Mouse (Mus musculus): Measurements from ENCODE around the gene Mapk1ip1l. TPM values are rescaled to one million over a fixed set of nuclear protein-coding genes. Genes with fewer than 3 reads are reported as not detected.

The Mapk1ip1l gene
- polyA plus RNA-seq, 1 experiment = 42.8 TPM

GRCm38 (mm10) chr14:47361899-47362298, 63.8 kb downstream of the Mapk1ip1l start:
- Histone ChIP-seq H3K4me3 (ENCODE audit: insufficient read depth, poor library complexity, severe bottlenecking) (no peak overlapping the region), H3K79me2 (ENCODE audit: control insufficient read depth, insufficient read depth) (no peaks in the 10 kb centered on the region), H3K79me3 (ENCODE audit: low read depth) (no peaks in the 10 kb centered on the region), H3ac (ENCODE audit: control insufficient read depth, insufficient read length, low read depth) (no peak overlapping the region), H3K27me3 (ENCODE audit: control insufficient read depth, insufficient read depth, insufficient read length) (no peaks in the 10 kb centered on the region), H3K36me3 (ENCODE audit: control insufficient read depth, insufficient read depth) (no peaks in the 10 kb centered on the region)
- TF ChIP-seq CTCF (IDR thresholded peaks at IDR 0.05; ENCODE audit: control insufficient read depth, insufficient read depth, insufficient read length) (no peak), MYOG (IDR thresholded peaks at IDR 0.05; ENCODE audit: control insufficient read depth, extremely low read depth, insufficient read length) (no peak), MYOD1 (IDR thresholded peaks at IDR 0.05; ENCODE audit: control insufficient read depth, insufficient read length, low read depth) (no peak), MAX (IDR thresholded peaks at IDR 0.05) (no peak), FOSL1 (IDR thresholded peaks at IDR 0.05; ENCODE audit: insufficient read depth, low read length, poor library complexity, severe bottlenecking) (no peak), USF1 (IDR thresholded peaks at IDR 0.05; ENCODE audit: low read depth) (no peak), CEBPB (IDR thresholded peaks at IDR 0.05; ENCODE audit: low read depth) (no peak)

- no peak overlapping the region for H3K4me3 ChIP-seq (ENCODE audit: insufficient read depth, poor library complexity, severe bottlenecking)
- no peaks in the 10 kb centered on the region for H3K36me3 ChIP-seq (ENCODE audit: control insufficient read depth, insufficient read depth)
- H3K27me3 ChIP-seq (ENCODE audit: control insufficient read depth, insufficient read depth, insufficient read length) = no peaks in the 10 kb centered on the region
- no peaks in the 10 kb centered on the region for H3K79me3 ChIP-seq (ENCODE audit: low read depth)
- H3K79me2 ChIP-seq (ENCODE audit: control insufficient read depth, insufficient read depth) = no peaks in the 10 kb centered on the region
- TF ChIP-seq MAX (IDR thresholded peaks at IDR 0.05) = no peak
- TF ChIP-seq CEBPB (IDR thresholded peaks at IDR 0.05; ENCODE audit: low read depth) = no peak
- no peak for TF ChIP-seq MYOG (IDR thresholded peaks at IDR 0.05; ENCODE audit: control insufficient read depth, extremely low read depth, insufficient read length)
- no peak for TF ChIP-seq USF1 (IDR thresholded peaks at IDR 0.05; ENCODE audit: low read depth)
- TF ChIP-seq CTCF (IDR thresholded peaks at IDR 0.05; ENCODE audit: control insufficient read depth, insufficient read depth, insufficient read length) = no peak
- TF ChIP-seq MYOD1 (IDR thresholded peaks at IDR 0.05; ENCODE audit: control insufficient read depth, insufficient read length, low read depth) = no peak
- no peak for TF ChIP-seq FOSL1 (IDR thresholded peaks at IDR 0.05; ENCODE audit: insufficient read depth, low read length, poor library complexity, severe bottlenecking)
- no peak overlapping the region for H3ac ChIP-seq (ENCODE audit: control insufficient read depth, insufficient read length, low read depth)
Observed at GRCm38 (mm10) chr14:47364742-47365449, 66.8 kb downstream of the Mapk1ip1l start.

- Histone ChIP-seq H3ac (ENCODE audit: control insufficient read depth, insufficient read length, low read depth) (no peak overlapping the region), H3K79me3 (ENCODE audit: low read depth) (no peaks in the 10 kb centered on the region), H3K27me3 (ENCODE audit: control insufficient read depth, insufficient read depth, insufficient read length) (no peaks in the 10 kb centered on the region), H3K4me3 (ENCODE audit: insufficient read depth, poor library complexity, severe bottlenecking) (no peak overlapping the region), H3K79me2 (ENCODE audit: control insufficient read depth, insufficient read depth) (no peaks in the 10 kb centered on the region), H3K36me3 (ENCODE audit: control insufficient read depth, insufficient read depth) (no peaks in the 10 kb centered on the region)
- TF ChIP-seq USF1 (IDR thresholded peaks at IDR 0.05; ENCODE audit: low read depth) (no peak), MAX (IDR thresholded peaks at IDR 0.05) (no peak), CEBPB (IDR thresholded peaks at IDR 0.05; ENCODE audit: low read depth) (no peak), MYOG (IDR thresholded peaks at IDR 0.05; ENCODE audit: control insufficient read depth, extremely low read depth, insufficient read length) (no peak), FOSL1 (IDR thresholded peaks at IDR 0.05; ENCODE audit: insufficient read depth, low read length, poor library complexity, severe bottlenecking) (no peak), CTCF (IDR thresholded peaks at IDR 0.05; ENCODE audit: control insufficient read depth, insufficient read depth, insufficient read length) (no peak), MYOD1 (IDR thresholded peaks at IDR 0.05; ENCODE audit: control insufficient read depth, insufficient read length, low read depth) (no peak)
Observed at GRCm38 (mm10) chr14:47366881-47367321, 68.8 kb downstream of the Mapk1ip1l start.

GRCm38 (mm10) chr14:47367461-47367860, 69.4 kb downstream of the Mapk1ip1l start, which contains the start of gene Lgals3:
TSS of gene Lgals3 (plus strand) at chr14:47367751.
- Histone ChIP-seq H3K4me3 (ENCODE audit: insufficient read depth, poor library complexity, severe bottlenecking) (no peak within 1 kb of the TSS), H3K27me3 (ENCODE audit: control insufficient read depth, insufficient read depth, insufficient read length) (no peaks in the 10 kb centered on the region), H3ac (ENCODE audit: control insufficient read depth, insufficient read length, low read depth) (no peak within 1 kb of the TSS), H3K79me2 (ENCODE audit: control insufficient read depth, insufficient read depth) (no peaks in the 10 kb centered on the region), H3K36me3 (ENCODE audit: control insufficient read depth, insufficient read depth) (no peaks in the 10 kb centered on the region), H3K79me3 (ENCODE audit: low read depth) (no peaks in the 10 kb centered on the region)
- no peak for TF ChIP-seq MYOD1 (IDR thresholded peaks at IDR 0.05; ENCODE audit: control insufficient read depth, insufficient read length, low read depth)
- TF ChIP-seq MYOG (IDR thresholded peaks at IDR 0.05; ENCODE audit: control insufficient read depth, extremely low read depth, insufficient read length) = no peak
- no peak for TF ChIP-seq CTCF (IDR thresholded peaks at IDR 0.05; ENCODE audit: control insufficient read depth, insufficient read depth, insufficient read length)
- no peak for TF ChIP-seq USF1 (IDR thresholded peaks at IDR 0.05; ENCODE audit: low read depth)
- TF ChIP-seq FOSL1 (IDR thresholded peaks at IDR 0.05; ENCODE audit: insufficient read depth, low read length, poor library complexity, severe bottlenecking) = no peak
- no peak for TF ChIP-seq MAX (IDR thresholded peaks at IDR 0.05)
- no peak for TF ChIP-seq CEBPB (IDR thresholded peaks at IDR 0.05; ENCODE audit: low read depth)

- Histone ChIP-seq H3K79me3 (ENCODE audit: low read depth) (peaks cover 6% of the 10 kb centered on the region), H3K79me2 (ENCODE audit: control insufficient read depth, insufficient read depth) (peaks cover 15% of the 10 kb centered on the region), H3K4me3 (ENCODE audit: insufficient read depth, poor library complexity, severe bottlenecking) (no peak overlapping the region), H3K36me3 (ENCODE audit: control insufficient read depth, insufficient read depth) (no peaks in the 10 kb centered on the region), H3ac (ENCODE audit: control insufficient read depth, insufficient read length, low read depth) (no peak overlapping the region), H3K27me3 (ENCODE audit: control insufficient read depth, insufficient read depth, insufficient read length) (no peaks in the 10 kb centered on the region)
- TF ChIP-seq USF1 (IDR thresholded peaks at IDR 0.05; ENCODE audit: low read depth) (no peak), MYOG (IDR thresholded peaks at IDR 0.05; ENCODE audit: control insufficient read depth, extremely low read depth, insufficient read length) (no peak), CEBPB (IDR thresholded peaks at IDR 0.05; ENCODE audit: low read depth) (no peak)
Observed at GRCm38 (mm10) chr14:47369741-47370140, 71.7 kb downstream of the Mapk1ip1l start.

All from C2C12 (cell line).